Mouse (Mus musculus): ENCODE data around the gene Bscl2. TPM values are rescaled to one million over a fixed set of nuclear protein-coding genes. Genes with fewer than 3 reads are reported as not detected.
"Not testable (repeated sequence)": the region's sequence is repeated elsewhere in the genome, so short reads cannot be mapped to it uniquely, and the experiment has no call there.

Bscl2 gene
- polyA plus RNA-seq, 1 experiment, result 750 TPM

- H3K4me1 ChIP-seq (ENCODE audit: control insufficient read depth, insufficient read depth, low read length), result no peaks in the 10 kb centered on the region
- no peak overlapping the region for H3K4me3 ChIP-seq (ENCODE audit: control insufficient read depth, low read depth, low read length)
- H3K27ac ChIP-seq (ENCODE audit: control insufficient read depth, insufficient read depth, low read depth, low read length), result no peak overlapping the region
- H3K36me3 ChIP-seq (ENCODE audit: control insufficient read depth, insufficient read depth, low read length), result no peaks in the 10 kb centered on the region
- TF ChIP-seq POLR2A (IDR thresholded peaks at IDR 0.05; ENCODE audit: control insufficient read depth, low read depth, low read length) (no peak), CTCF (IDR thresholded peaks at IDR 0.05; ENCODE audit: control insufficient read depth, insufficient read depth, insufficient replicate concordance, low read depth, low read length) (no peak)
- no peaks in the 10 kb centered on the region for H3K27me3 ChIP-seq (ENCODE audit: control insufficient read depth, insufficient read depth, low read length)
Measured at GRCm38 (mm10) chr19:8859018-8859417, 21.8 kb downstream of the Bscl2 start.

GRCm38 (mm10) chr19:8864265-8864664 is 27.0 kb downstream of the Bscl2 start:
- Histone ChIP-seq H3K27me3 (ENCODE audit: control insufficient read depth, insufficient read depth, low read length) (no peaks in the 10 kb centered on the region), H3K27ac (ENCODE audit: control insufficient read depth, insufficient read depth, low read depth, low read length) (no peak overlapping the region), H3K4me3 (ENCODE audit: control insufficient read depth, low read depth, low read length) (no peak overlapping the region), H3K4me1 (ENCODE audit: control insufficient read depth, insufficient read depth, low read length) (no peaks in the 10 kb centered on the region), H3K36me3 (ENCODE audit: control insufficient read depth, insufficient read depth, low read length) (no peaks in the 10 kb centered on the region)
- TF ChIP-seq POLR2A (IDR thresholded peaks at IDR 0.05; ENCODE audit: control insufficient read depth, low read depth, low read length) (no peak), CTCF (IDR thresholded peaks at IDR 0.05; ENCODE audit: control insufficient read depth, insufficient read depth, insufficient replicate concordance, low read depth, low read length) (no peak)

DNA sequence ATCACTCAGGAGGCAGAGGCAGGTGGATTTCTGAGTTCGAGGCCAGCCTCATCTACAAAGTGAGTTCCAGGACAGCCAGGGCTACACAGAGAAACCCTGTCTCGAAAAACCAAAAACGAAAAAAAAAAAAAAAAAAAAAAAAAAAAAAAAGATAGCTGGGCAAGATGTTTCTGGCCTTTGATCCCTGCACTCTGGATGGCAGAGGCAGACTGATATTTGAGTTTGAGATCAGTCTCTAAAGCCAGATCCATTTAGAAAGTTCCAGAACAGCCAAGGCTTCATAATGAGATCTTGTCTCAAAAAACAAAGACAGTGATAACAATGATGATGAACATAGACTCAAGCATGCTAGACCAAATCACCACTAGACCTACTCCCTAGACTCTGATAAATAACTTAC is 33.1 kb downstream of the Bscl2 start:
- H3K27ac ChIP-seq (ENCODE audit: control insufficient read depth, insufficient read depth, low read depth, low read length); H3K36me3 ChIP-seq (ENCODE audit: control insufficient read depth, insufficient read depth, low read length); H3K27me3 ChIP-seq (ENCODE audit: control insufficient read depth, insufficient read depth, low read length); H3K4me1 ChIP-seq (ENCODE audit: control insufficient read depth, insufficient read depth, low read length); H3K4me3 ChIP-seq (ENCODE audit: control insufficient read depth, low read depth, low read length): not testable (repeated sequence)

DNA sequence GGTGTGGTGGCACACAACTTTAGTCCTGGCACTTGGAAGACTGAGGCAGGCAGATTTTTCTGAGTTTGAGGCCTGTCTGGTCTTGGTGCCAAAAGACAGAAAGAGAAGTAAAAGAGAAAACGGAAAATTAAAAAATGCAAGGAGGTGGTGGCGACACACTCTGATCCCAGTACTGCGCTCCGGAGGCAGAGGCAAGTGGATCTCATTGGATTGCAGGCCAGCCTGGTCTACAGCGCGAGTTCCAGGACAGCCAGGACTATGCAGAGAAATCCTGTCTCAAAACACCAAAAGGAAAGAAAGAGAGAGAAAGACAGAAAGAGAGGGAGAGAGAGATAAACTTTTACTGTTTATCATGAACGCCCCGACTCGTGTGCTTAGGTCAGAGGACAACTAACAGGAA is 33.6 kb downstream of the Bscl2 start:
- Histone ChIP-seq H3K4me3 (ENCODE audit: control insufficient read depth, low read depth, low read length) (peak overlapping the region; percentile 87), H3K36me3 (ENCODE audit: control insufficient read depth, insufficient read depth, low read length) (peaks cover 6% of the 10 kb centered on the region), H3K4me1 (ENCODE audit: control insufficient read depth, insufficient read depth, low read length) (peaks cover 6% of the 10 kb centered on the region), H3K27ac (ENCODE audit: control insufficient read depth, insufficient read depth, low read depth, low read length) (peak overlapping the region; percentile 93), H3K27me3 (ENCODE audit: control insufficient read depth, insufficient read depth, low read length) (no peaks in the 10 kb centered on the region)
- TF ChIP-seq POLR2A (IDR thresholded peaks at IDR 0.05; ENCODE audit: control insufficient read depth, low read depth, low read length) (no peak), CTCF (IDR thresholded peaks at IDR 0.05; ENCODE audit: control insufficient read depth, insufficient read depth, insufficient replicate concordance, low read depth, low read length) (no peak)

DNA sequence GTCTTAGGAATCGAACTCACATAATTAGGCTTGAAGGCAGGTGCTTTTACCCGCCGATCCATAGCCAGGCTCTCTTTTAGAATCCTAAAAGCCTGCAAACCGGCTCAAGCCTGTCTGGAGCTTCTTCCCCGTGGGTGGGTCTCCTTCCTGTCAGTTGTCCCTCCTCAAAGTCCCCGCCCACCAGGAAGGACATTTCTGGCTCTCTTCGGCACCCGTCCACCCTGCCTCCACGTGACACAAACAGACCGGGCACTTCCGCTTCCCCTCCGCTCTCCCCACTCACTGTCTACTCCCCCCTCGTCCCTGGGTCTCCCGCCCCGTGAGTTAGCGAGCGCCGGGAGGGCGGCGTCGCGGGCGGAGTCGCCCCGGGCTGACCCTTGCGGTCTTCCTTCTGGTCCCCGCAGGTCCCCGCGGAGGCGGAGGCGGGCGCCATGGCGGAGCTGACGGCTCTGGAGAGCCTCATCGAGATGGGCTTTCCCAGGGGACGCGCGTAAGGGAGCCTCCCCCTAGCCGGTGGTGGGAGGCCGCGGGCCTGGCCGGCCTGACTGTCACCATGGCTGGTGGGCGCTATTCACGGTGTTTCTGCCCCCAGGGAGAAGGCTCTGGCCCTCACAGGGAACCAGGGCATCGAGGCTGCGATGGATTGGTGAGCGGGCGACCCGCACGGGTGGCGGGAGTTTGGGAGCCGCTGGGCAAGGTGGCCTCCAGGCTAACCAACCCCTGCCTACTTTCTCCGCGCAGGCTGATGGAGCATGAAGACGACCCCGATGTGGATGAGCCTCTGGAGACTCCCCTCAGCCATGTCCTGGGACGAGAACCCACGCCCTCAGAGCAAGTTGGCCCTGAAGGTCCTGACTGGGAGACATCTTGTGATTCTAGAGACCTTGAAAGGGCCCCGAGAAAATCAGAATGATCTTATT is 34.3 kb downstream of the Bscl2 start, which contains the start of gene Ubxn1:
Gene Ubxn1 (plus strand): TSS at position 230 of the 920 bp plus-strand sequence.
- TF ChIP-seq POLR2A (IDR thresholded peaks at IDR 0.05; ENCODE audit: control insufficient read depth, low read depth, low read length), result peak; percentile 90
- TF ChIP-seq CTCF (IDR thresholded peaks at IDR 0.05; ENCODE audit: control insufficient read depth, insufficient read depth, insufficient replicate concordance, low read depth, low read length), result no peak
- Histone ChIP-seq H3K27ac (ENCODE audit: control insufficient read depth, insufficient read depth, low read depth, low read length) (peak within 1 kb of the TSS; percentile 93), H3K27me3 (ENCODE audit: control insufficient read depth, insufficient read depth, low read length) (no peaks in the 10 kb centered on the region), H3K4me1 (ENCODE audit: control insufficient read depth, insufficient read depth, low read length) (peaks cover 6% of the 10 kb centered on the region), H3K36me3 (ENCODE audit: control insufficient read depth, insufficient read depth, low read length) (peaks cover 6% of the 10 kb centered on the region), H3K4me3 (ENCODE audit: control insufficient read depth, low read depth, low read length) (peak within 1 kb of the TSS; percentile 87)

GRCm38 (mm10) chr19:8872266-8872840 is 35.1 kb downstream of the Bscl2 start:
- peaks cover 6% of the 10 kb centered on the region for H3K36me3 ChIP-seq (ENCODE audit: control insufficient read depth, insufficient read depth, low read length)
- TF ChIP-seq CTCF (IDR thresholded peaks at IDR 0.05; ENCODE audit: control insufficient read depth, insufficient read depth, insufficient replicate concordance, low read depth, low read length) (no peak), POLR2A (IDR thresholded peaks at IDR 0.05; ENCODE audit: control insufficient read depth, low read depth, low read length) (no peak)
- H3K4me3 ChIP-seq (ENCODE audit: control insufficient read depth, low read depth, low read length), result peak overlapping the region; percentile 87
- H3K4me1 ChIP-seq (ENCODE audit: control insufficient read depth, insufficient read depth, low read length), result peaks cover 6% of the 10 kb centered on the region
- H3K27me3 ChIP-seq (ENCODE audit: control insufficient read depth, insufficient read depth, low read length), result no peaks in the 10 kb centered on the region
- peak overlapping the region; percentile 41; the same call in 1 of the 2 replicates for H3K27ac ChIP-seq (ENCODE audit: control insufficient read depth, insufficient read depth, low read depth, low read length)

GRCm38 (mm10) chr19:8875031-8875430 is 37.8 kb downstream of the Bscl2 start:
- Histone ChIP-seq H3K27ac (ENCODE audit: control insufficient read depth, insufficient read depth, low read depth, low read length) (no peak overlapping the region), H3K27me3 (ENCODE audit: control insufficient read depth, insufficient read depth, low read length) (no peaks in the 10 kb centered on the region), H3K4me3 (ENCODE audit: control insufficient read depth, low read depth, low read length) (no peak overlapping the region), H3K4me1 (ENCODE audit: control insufficient read depth, insufficient read depth, low read length) (peaks cover 6% of the 10 kb centered on the region), H3K36me3 (ENCODE audit: control insufficient read depth, insufficient read depth, low read length) (peaks cover 6% of the 10 kb centered on the region)
- no peak for TF ChIP-seq CTCF (IDR thresholded peaks at IDR 0.05; ENCODE audit: control insufficient read depth, insufficient read depth, insufficient replicate concordance, low read depth, low read length)

Measured in testis, adult 2 months (tissue).